Mouse (Mus musculus) bone marrow, adult 2 months (tissue): ENCODE results near the gene C130026I21Rik. TPM values are rescaled to one million over a fixed set of nuclear protein-coding genes. Genes with fewer than 3 reads are reported as not detected.
"Not testable (repeated sequence)": the region's sequence is repeated elsewhere in the genome, so short reads cannot be mapped to it uniquely, and the experiment has no call there.

ENCODE experiments used
- H3K27ac ChIP-seq: fragments of 200-500 bp; 2 replicates; pipeline ENCODE4 v1.5.1; 2012; ENCODE audit warnings: low read depth, mild to moderate bottlenecking, control low read depth, inconsistent platforms, low read length; ENCODE audit not compliant: control insufficient read depth, poor library complexity, insufficient read depth
- H3K4me1 ChIP-seq: fragments of 200-500 bp; 2 replicates; pipeline ENCODE4 v1.6.1; 2011; ENCODE audit warnings: low read length; ENCODE audit not compliant: control insufficient read depth, insufficient read depth
- H3K4me3 ChIP-seq: fragments of 200-500 bp; replicated peaks from 2 replicates; pipeline ENCODE3; 2011; ENCODE audit warnings: mild to moderate bottlenecking, low read depth, low read length, control low read depth; ENCODE audit not compliant: control insufficient read depth
- WGBS: fragments of 180-500 bp; shearing (Covaris S2); methylation state at CpG from one replicate; pipeline ENCODE4 v1.1.7; 2018; 5-methylcytosine and 5-hydroxymethylcytosine counted together
- polyA plus RNA-seq: library from polyadenylated mRNA; stranded (reverse); fragments of >200 nt; gene quantifications from 2 replicates; pipeline ENCODE4 v1.2.4, GENCODE M21; 2011; ENCODE audit warnings: low replicate concordance; ENCODE audit not compliant: missing spikeins, insufficient read depth, insufficient read length

Gene C130026I21Rik
- polyA plus RNA-seq, 1 experiment, result 11.7 TPM

DNA sequence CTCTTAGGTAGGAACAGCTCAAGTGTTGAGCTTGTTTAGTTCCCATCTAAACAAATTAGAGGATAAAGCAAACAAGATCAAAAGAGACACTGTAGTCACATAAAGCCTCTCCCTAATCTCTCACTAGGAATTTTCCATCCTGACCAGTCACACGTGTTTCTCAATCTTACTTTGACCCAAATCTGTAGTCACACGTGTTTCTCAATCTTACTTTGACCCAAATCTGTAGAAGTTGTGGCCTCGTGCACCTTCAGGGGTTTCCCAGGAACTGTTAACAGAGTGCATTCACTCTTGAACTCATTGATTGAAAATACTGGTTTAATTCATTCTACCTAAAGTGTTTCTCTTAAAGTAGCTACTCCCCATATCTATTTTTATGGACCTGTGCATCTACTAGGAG is 197.3 kb downstream of the C130026I21Rik start:
- not testable (repeated sequence) for H3K4me3 ChIP-seq, H3K4me1 ChIP-seq, H3K27ac ChIP-seq
- 62% methylated on average over 3 of the region's 3 CpGs for WGBS

DNA sequence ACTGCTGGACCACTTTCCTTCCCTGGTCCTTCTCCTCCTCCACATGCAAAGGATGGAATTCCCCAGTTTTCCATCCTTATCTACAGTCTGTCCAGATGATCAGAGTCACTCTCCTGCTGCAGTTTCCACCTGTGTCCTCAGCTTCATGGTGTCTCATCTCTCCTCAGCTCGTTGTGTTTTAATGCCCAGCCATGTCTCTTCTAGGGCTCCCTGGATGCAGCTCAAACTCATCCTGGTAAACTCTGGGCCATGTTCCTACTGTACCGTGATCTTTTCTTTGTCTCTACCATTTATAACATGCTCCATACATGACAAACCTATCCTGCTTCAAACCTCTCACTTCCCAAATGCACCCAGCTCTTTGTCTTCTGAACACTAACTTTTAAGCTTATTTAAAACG is 198.7 kb downstream of the C130026I21Rik start:
- H3K4me3 ChIP-seq, H3K4me1 ChIP-seq, H3K27ac ChIP-seq: not testable (repeated sequence)
- 52% methylated on average over 3 of the region's 3 CpGs for WGBS

DNA sequence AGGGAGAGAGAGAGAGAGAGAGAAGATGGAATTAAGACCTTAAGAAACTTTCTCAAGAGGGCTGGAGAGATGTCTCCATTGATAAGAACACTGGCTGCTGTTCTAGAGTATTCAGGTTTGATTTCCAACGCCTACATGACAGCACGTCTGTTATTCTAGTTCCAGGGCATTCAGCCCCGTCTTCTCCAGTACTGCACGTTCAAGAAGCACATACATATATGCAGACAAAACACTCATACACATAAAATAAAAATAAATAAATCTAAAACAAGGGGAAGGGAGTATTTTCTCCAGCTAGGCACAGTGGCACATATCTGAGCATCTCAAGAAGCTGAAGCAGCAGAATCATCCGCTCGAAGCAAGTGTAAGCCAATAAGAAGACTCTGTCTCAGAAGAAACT is 234.6 kb downstream of the C130026I21Rik start:
- H3K27ac ChIP-seq, H3K4me1 ChIP-seq, H3K4me3 ChIP-seq: not testable (repeated sequence)
- WGBS, result 76% methylated on average over 6 of the region's 6 CpGs

DNA sequence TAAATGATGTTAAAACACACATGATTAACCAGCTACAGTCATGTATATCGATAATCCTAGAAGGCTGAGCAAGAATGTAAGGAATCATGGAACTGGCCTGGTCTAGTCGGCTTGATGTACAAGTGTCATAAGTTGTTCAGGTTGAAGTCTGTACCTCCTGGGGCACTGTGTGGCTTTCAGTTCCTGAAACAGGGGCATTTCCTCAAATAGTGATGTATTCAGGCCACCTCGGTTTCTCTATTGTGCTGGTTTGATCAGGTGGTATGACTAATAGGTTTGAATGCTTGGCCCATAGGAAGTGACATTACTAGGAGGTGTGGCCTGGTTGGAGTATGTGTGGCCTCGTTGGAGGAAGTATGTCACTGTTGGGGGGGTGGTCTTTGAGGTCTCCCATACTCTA is 236.0 kb downstream of the C130026I21Rik start:
- not testable (repeated sequence) for H3K27ac ChIP-seq, H3K4me3 ChIP-seq, H3K4me1 ChIP-seq
- WGBS, result 64% methylated on average over 3 of the region's 4 CpGs

DNA sequence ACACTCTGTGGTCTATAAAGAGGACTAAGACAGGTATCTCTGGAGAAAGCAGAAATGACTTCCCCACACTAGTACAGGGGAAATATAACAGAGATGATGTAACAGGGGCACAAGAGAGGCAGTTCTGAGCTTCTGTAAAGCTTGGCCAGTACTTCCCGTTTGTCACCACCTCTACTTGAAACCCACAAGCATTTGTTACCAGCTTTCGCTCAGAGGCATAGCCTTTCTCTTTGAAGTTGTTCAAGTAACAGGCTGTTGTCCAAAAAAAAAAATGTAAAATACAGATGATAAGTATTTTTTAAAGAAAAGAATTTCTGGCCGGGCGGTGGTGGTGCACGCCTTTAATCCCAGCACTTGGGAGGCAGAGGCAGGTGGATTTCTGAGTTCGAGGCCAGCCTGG is 236.8 kb downstream of the C130026I21Rik start:
- not testable (repeated sequence) for H3K27ac ChIP-seq, H3K4me1 ChIP-seq, H3K4me3 ChIP-seq
- WGBS, result 65% methylated on average over 6 of the region's 6 CpGs

DNA sequence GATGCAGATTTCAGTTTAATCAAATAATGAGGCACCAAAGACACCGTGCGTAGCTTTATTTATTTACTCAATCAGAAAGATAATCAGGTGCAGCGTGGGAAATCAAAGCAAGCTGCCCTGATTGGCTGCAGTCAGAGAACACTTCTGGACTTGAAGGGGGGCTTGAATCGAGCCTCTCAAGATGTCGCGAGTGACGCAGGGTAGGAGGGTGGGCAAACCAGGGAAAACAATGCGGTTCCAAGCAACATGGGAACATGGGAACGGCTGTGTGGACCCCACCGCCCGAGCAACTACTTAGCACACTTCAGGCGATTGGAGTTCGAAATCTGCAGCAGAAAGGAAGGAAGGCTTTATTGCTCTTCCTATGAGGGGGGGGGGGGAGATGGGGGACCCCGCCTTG is 240.2 kb downstream of the C130026I21Rik start:
- WGBS, result 64% methylated on average over 13 of the region's 14 CpGs
- not testable (repeated sequence) for H3K27ac ChIP-seq, H3K4me1 ChIP-seq, H3K4me3 ChIP-seq

DNA sequence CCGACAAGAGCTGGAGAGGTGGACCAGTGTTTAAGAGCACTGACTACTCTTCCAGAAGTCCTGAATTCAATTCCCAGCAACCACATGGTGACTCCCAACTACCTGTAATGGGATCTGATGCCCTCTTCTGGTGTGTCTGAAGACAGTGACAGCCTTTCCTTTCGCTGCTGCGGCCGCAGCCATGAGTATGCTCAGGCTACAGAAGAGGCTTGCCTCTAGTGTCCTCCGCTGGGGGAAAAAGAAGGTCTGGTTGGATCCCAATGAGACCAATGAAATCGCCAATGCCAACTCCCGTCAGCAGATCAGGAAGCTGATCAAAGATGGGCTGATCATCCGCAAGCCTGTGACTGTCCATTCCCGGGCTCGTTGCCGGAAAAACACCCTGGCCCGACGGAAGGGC is 258.4 kb downstream of the C130026I21Rik start:
- not testable (repeated sequence) for H3K4me1 ChIP-seq, H3K4me3 ChIP-seq, H3K27ac ChIP-seq
- WGBS, result 86% methylated on average over 13 of the region's 13 CpGs

DNA sequence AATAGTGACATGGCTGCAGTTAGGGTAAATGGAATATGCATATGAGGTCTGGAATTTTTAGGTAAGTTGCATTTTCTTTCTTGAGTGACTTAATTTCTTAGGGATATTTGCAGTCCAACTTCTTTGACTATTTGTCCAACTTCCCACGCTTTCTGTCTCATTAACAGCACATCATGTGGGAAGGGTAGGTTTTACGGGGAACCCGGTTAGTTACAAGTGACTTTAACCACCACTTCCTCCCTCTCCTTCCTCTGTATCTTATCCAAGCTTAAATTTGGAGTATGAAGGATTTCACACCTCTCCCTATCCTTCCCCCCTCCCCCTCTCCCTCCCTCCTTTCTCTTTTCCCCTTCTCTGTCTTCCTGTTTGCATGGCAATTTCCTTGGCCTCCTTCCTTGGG is 259.4 kb downstream of the C130026I21Rik start:
- H3K4me3 ChIP-seq, H3K27ac ChIP-seq, H3K4me1 ChIP-seq: not testable (repeated sequence)
- 57% methylated on average over 3 of the region's 3 CpGs for WGBS

DNA sequence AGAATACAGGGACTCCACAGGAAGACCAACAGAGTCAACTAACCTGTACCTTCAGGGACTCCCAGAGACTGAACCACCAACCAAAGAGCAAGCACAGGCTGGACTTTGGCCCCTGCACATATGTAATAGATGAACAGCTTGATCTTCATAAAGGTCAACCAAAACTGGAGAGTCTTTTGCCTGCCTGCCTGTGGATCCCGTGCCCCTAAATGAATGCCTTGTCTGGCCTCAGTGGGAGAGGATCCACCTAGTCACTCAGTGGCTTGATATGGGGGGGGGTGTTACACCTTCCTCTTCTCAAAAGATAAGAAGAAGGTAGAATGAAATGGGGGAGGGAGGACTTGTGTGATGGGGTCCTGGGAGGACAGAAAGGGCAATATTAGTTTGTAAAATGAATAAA is 262.6 kb downstream of the C130026I21Rik start:
- H3K27ac ChIP-seq, H3K4me1 ChIP-seq, H3K4me3 ChIP-seq: not testable (repeated sequence)
- WGBS, result 52% methylated on average over 1 of the region's 1 CpGs

DNA sequence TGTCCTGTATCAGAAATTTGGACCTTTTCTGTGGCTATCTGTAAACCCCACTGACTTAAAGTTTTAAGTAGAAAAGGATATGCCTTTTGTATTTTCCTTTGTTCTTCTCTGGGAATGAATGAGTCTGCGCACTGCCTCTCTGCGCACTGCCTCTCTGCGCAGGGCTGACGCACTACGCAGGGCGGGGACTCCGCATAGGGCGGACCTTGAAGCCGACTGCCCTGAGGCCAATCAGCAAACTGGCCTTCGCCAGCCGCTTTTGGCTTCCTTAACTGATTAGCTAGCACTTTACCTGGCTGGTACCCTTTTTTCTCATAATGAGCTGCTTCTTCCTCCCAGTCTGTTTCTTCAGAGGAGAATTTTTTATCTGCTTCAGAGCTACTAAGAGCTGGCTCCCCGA is 271.1 kb downstream of the C130026I21Rik start:
- H3K4me3 ChIP-seq, H3K4me1 ChIP-seq, H3K27ac ChIP-seq: not testable (repeated sequence)
- WGBS, result 92% methylated on average over 9 of the region's 12 CpGs

DNA sequence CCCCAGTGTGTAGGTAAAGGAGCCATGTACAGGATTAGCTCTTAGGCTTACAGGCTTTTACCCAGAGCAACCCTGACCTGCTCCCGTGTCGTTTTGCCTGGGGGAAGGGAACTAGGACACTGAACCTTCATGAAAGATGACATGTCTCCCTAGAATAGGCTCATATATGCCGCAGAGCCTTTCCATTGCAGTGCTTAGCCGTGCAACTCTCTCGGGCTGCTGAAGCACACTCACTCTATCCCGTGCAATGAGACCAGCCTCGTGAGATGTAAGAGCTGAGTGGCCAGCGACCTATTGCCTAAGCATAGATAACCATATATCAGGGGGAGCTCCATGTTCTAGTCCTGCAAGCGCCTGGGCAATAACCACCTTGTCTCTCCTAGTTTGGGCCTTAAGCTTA is 274.1 kb downstream of the C130026I21Rik start:
- H3K4me3 ChIP-seq, H3K27ac ChIP-seq, H3K4me1 ChIP-seq: not testable (repeated sequence)
- WGBS, result 86% methylated on average over 7 of the region's 9 CpGs

DNA sequence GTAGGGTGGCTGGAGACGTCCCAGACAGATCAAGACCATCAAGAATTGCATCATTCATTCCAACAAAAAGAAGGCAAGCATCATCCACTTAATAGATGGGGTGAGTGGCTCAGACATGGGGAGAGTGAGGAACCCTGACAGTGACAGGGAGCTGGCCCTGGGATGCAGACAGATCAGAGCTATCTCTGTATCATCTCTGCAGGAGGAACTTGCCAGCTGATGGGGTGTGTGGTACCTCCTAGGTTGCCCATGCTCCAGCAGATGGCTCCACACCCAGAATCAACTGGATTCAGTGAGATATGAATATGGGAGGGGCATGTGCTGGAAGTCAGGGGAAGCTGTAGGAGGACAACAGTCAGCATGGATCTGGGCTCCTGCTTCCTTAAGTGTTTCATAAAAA is 275.9 kb downstream of the C130026I21Rik start:
- H3K4me1 ChIP-seq, H3K4me3 ChIP-seq, H3K27ac ChIP-seq: not testable (repeated sequence)
- no CpG with 5 or more reads among the region's 1 CpGs for WGBS

DNA sequence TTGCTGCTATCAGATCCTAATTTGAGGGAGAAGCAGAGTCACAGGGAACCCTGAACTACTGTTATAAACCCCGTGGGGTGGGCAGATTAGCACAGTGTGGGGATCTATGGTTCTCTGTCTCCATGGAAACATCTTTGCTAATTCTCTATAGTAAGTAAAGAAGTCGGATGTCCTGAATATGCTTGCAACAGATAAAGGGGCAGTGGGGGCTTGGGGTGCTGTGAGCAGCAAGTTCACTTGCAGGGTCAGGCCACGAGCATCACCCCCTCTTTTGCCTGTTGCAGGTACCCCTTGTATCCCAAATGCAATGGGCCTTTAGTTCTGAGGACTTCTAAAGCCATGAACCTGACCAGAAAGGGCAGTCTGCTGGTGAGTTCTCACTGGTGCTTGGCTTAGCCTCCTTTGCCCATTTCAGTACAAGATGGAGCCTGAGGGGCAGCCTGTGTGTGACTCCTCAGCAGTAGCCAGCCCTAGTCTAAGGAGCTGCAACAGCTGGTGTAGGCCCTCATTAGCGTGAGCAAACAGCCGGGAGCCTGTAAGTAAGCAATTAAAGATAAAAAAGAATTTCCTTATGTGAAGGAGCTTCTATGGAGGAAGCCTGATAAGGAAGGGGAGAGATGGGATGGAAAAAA is 276.6 kb downstream of the C130026I21Rik start:
- WGBS, result 22% methylated on average over 2 of the region's 5 CpGs
- H3K27ac ChIP-seq, H3K4me3 ChIP-seq, H3K4me1 ChIP-seq: not testable (repeated sequence)

DNA sequence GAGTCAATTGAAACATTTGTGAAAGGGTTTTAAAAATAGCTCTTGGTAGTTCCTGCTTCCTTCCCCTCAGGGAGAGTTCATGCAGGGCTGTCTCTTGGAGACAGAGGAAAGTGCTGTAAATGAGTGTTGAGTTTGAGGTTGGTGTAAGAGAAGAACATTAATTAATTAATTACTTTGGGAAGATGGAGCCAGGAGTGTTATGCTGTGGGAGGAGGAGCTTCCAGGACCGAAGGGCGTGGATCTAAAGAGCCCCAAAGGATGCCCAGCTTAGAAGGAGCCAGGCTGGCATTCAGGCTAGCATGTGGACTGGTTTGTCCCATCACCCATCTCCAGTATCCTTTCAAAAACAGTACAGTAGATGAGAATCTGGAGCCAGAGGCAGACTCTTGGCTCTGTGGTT is 277.1 kb downstream of the C130026I21Rik start:
- not testable (repeated sequence) for H3K4me1 ChIP-seq, H3K4me3 ChIP-seq, H3K27ac ChIP-seq
- WGBS, result no CpG with 5 or more reads among the region's 2 CpGs
